Mouse (Mus musculus) layer of hippocampus, adult 2 months (tissue): ENCODE measurements around the gene Ndufv1. TPM values are rescaled to one million over a fixed set of nuclear protein-coding genes. Genes with fewer than 3 reads are reported as not detected.
"Not testable (repeated sequence)": the region's sequence is repeated elsewhere in the genome, so short reads cannot be mapped to it uniquely, and the experiment has no call there.

Source experiments
- DNase-seq, 2 experiments: peaks; one replicate each; pipeline ENCODE4 v3.0.0; 2022; ENCODE audit warnings: low spot score in 2 of 2
- H3K27ac ChIP-seq: fragments of 200-600 bp; 2 replicates; pipeline ENCODE4 v1.8.1; 2022
- H3K4me3 ChIP-seq: fragments of 200-600 bp; 2 replicates; pipeline ENCODE4 v1.8.1; 2022; ENCODE audit warnings: mild to moderate bottlenecking
- CTCF ChIP-seq: fragments of 200-600 bp; conservative IDR thresholded peaks from 2 replicates; pipeline ENCODE4 v1.8.1; 2022; ENCODE audit warnings: antibody characterized with exemption, mild to moderate bottlenecking, moderate library complexity
- total RNA-seq, 2 experiments: library from RNA; stranded (reverse); gene quantifications; 2 replicates each; pipeline ENCODE4 v1.2.3; 2021

Gene Ndufv1
- total RNA-seq, 2 experiments from 2014 or later, result 240 to 245 TPM

DNA sequence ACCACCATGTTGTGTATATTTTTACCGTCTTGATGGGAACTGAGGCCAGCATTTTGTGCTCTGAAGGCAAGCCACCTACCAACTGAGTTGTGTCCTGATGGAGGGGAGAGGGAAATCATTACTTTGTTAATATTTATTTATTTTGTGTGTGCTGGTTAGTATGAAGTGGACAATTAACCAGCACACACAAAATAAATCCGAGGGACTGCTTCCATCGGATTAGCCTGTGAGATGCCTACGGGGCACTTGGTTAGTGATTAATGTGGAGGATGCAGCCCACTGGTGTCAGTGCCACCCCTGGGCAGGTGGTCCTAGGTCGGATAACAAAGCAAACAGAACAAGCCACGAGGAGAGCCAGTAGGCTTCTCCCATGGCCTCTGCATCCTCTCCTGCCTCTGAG, 17.7 kb downstream of the Ndufv1 start:
- no peak for DNase-seq
- Histone ChIP-seq H3K27ac (no peak overlapping the region), H3K4me3 (no peak overlapping the region)
- no peak for TF ChIP-seq CTCF

DNA sequence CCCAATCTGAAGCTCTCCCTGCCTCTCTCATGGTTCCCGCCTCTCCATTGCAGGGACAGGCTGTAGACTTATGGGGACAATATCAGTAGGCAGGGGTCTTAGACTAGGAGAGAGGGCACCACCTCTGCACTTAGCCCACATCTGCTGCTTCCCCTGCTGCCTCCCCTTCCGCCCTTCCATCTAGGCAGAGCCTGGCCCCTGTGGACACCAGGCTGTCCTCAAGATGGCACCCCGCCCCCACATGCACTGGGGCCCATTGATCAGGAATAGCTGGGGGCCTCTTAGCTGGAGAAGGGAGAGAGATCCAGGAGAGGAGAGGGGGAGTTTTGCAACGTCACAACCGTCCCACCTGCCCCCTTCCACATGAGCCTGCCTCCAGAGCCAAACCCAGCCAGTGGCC, 20.2 kb downstream of the Ndufv1 start, which contains the start of gene Tbx10:
Tbx10 (plus strand) TSS at position 337 of the 400 bp plus-strand sequence.
- no peak for DNase-seq
- Histone ChIP-seq H3K4me3 (no peak within 1 kb of the TSS), H3K27ac (no peak within 1 kb of the TSS)
- no peak for TF ChIP-seq CTCF

DNA sequence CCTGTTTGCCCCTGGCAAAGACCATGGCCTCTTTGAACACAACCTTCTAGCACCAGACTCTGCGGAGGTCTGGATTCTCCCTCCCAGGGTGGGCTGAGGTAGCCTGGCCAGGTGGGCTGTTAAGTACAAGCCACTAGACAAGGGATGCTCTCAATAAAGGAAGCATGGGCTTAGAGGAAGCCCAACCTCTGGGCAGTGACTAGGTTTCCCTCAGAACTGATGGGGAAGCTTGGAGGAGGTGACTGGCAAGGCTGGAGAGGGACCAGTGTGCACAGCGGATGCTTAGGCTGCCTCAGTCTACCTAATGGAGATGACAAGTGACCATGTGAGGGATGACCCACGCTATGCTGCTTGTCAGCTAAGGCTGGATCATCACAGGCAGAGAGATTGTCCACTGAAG, 20.6 kb downstream of the Ndufv1 start:
- no peak for DNase-seq
- no peak overlapping the region for H3K4me3 ChIP-seq
- TF ChIP-seq CTCF, result no peak
- H3K27ac ChIP-seq, result no peak overlapping the region

DNA sequence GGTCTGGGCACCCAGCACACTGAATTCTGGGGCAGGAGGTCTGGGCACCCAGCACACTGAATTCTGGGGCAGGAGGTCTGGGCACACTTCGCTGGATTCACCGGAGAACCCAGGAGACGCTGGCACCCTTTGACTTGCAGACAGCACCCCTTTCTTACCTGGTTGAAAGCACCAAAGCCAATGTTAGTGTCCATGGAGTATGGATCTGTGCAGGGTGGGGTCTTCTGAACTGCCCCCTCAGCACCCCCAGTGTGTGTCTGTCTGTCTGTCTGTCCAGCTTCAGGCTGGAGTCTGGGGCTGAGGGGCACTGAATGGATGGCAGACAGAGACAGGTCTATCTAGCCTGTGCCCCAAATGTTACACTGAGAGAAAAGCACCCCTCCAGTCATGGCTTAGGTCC, 21.0 kb downstream of the Ndufv1 start:
- Histone ChIP-seq H3K4me3 (no peak overlapping the region), H3K27ac (no peak overlapping the region)
- TF ChIP-seq CTCF, result no peak
- no peak for DNase-seq

DNA sequence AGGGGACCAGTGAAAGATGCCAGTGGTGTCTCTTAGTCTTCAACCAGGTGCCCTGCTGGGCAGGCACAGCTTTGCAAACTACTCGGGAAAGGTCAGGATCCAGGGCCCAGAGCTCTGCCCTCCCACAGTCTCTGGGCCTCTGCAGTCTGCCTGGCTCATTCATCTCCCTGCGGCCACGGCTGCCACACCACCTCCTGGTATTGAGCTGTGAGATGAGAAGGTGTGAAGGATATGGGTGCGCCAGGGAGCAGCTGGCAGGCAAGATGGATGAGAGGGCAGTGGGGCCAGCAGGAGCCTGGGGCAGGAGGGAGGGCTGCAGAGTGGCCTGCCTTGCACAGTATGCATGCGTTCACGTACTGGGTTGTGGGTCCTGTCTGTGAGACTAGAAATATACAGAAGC, 21.8 kb downstream of the Ndufv1 start:
- H3K4me3 ChIP-seq, result no peak overlapping the region
- no peak for TF ChIP-seq CTCF

DNA sequence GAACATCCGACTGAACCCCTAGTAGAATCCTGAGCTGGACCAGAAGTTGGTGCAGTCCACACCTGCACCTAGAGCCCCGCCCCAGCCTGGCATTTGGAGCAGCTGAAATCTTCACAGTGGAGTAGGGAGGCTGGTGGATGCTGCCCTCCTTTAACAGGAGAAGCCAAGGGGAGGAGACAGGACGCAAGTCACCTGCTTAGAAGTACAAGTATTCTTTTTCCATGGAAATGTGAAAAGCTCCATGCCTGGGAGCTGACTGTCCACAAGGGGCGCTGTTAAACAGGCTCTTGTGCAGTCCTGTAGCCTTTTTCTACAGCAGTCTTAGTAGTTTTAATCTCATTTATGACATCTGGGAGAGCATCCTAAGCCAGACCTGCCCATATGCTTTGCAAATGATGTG, 23.9 kb downstream of the Ndufv1 start:
- Histone ChIP-seq H3K4me3 (no peak overlapping the region), H3K27ac (no peak overlapping the region)
- peak; percentile 45 for TF ChIP-seq CTCF
- no peak for DNase-seq

More for the DNA sequence above, 21.8 kb downstream of the Ndufv1 start:
- no peak for DNase-seq
- no peak overlapping the region for H3K27ac ChIP-seq

DNA sequence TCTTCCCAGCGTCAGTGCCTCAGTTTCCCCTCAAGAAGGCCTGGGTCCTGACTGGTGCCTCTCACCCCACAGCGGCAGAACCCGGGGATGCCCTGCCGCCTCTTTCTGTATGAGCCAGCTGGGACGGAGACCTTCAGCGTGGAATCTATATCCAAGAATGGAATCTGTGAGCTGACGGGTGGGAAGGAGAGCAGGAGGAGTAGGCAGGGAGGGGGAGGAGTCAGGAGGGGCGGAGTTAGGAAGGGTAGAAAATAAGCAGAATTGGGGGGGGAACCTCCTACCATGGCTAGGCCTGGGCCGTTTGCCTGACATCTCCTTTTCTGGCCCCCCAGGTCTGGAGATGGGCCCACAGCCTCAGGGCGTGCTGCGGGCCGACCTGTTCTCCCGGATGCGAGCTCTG, 24.5 kb downstream of the Ndufv1 start:
- no peak for DNase-seq
- Histone ChIP-seq H3K27ac (no peak overlapping the region), H3K4me3 (no peak overlapping the region)
- no peak for TF ChIP-seq CTCF

DNA sequence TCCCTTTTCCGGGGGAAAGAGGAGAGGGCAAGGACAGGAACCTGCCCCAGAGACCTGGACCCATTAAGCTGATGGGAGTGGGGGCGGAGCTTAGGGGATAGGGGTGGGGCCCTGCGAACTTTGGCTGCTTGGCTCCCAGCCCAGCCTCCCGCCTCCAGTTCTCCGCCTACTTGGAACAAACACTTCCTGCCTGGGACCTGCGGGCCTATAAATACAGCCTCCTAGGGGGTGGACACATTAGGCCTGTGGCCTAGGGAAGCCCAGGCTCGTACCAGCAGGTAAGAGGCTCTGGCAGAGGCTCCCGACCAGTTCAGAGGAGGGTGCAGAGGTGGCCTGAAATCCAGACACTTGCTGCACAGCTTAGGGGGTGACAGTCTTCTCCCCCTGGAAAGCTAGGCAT, 26.3 kb downstream of the Ndufv1 start, which contains the start of gene Acy3:
Acy3 (plus strand) TSS at position 237 of the 400 bp plus-strand sequence.
- Histone ChIP-seq H3K4me3 (no peak within 1 kb of the TSS), H3K27ac (peak within 1 kb of the TSS; percentile 67; the same call in 1 of the 2 replicates)
- peak; percentile 40 to 52 for DNase-seq
- TF ChIP-seq CTCF, result no peak

DNA sequence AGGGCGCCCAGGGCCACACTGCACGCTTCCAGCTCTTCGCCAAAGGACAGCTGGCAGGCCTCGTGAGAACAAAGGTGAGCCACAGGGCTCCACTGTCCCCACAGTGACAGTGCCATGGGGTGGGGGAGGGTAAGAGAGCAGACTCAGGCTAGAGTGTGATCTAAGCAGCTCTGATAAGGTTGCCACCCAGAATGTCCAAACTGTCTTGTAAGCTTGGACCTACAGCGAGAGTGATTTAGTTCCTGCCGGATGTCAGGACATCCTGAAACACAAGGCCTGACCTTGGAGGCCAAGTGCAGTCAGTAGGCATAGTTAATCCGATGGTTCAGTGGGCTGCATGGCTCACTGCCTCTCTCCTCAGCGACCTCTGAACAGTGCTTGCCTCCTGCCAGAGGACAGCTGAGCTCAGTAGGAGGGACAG, 27.3 kb downstream of the Ndufv1 start:
- DNase-seq, result no peak
- TF ChIP-seq CTCF, result no peak
- Histone ChIP-seq H3K27ac (no peak overlapping the region), H3K4me3 (no peak overlapping the region)

DNA sequence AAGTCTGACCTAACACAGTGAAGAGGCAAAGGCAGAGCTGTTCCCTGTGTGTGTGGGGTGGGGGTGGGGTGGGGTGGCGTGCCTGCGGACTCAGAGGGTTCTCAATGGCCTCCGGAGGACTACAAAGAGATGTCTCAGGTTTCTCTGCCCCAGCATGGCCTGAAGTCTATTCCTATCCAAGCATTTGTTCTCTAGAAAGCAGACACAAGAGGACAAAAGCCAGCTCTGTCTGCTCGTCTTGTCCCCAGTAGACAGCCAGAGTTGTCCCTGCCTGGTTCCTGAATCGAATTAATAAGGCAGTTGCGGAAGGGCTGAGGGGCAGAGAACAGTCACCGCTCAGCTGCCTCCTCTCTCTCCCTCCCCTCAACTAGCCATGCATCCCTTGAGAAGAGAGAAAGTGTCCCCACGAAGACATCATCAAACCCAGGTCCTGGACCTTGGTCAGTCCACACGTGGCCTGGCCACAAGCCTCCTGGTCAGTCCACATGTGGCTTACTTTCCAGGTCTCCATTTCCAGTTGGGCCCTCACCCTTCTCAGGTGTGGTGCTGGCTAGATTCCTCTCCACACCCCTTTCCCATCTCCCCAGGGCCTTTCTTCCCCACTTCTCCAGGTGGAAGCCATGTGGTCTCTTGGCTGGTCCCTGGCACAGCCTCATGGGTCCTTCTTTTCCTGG, 28.9 kb downstream of the Ndufv1 start:
- DNase-seq, result no peak
- no peak overlapping the region for H3K4me3 ChIP-seq
- TF ChIP-seq CTCF, result no peak
- peak overlapping the region; percentile 48 for H3K27ac ChIP-seq

DNA sequence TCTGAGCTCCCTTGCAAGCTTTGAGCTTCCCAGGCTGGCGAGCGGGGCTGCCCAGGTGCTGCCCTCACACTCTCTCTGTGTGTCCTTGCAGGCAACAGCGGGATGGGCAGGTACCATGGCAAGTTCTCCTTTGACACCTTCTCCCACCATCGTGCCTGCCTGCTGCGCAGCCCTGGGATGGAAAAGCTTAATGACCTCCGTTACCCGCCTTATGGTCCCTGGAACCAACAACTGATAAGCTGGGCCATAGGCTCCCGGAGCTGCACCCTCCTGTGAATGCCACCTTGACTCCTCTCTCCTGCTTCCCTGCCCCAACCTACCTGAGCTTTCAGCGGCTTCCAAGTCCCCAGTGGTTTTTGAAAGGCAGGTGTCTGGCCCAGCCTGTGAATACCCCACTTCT, 31.7 kb downstream of the Ndufv1 start:
- no peak for TF ChIP-seq CTCF
- H3K27ac ChIP-seq, result no peak overlapping the region
- no peak for DNase-seq
- no peak overlapping the region for H3K4me3 ChIP-seq

DNA sequence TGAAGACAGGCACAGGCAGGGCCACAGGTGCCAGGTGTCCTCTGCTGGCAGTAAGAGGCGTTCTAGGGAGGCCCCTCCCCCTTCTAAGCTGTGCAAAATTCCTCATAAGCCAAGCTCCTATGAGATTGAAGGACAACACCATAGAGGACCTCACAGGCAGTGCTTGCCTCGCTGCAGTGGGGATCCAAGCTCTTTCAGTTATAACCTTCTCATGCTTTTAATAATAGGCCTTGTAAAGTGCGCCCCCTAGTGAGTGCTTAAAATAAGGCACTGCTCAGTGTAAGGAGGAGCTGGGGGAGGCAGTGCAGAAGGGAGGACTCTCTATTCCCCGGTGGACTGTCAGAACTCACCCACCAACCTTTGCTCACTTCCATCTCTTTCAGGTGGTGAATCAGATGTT, 32.3 kb downstream of the Ndufv1 start:
- Histone ChIP-seq H3K4me3 (no peak overlapping the region), H3K27ac (peak overlapping the region; percentile 41; the same call in 1 of the 2 replicates)
- TF ChIP-seq CTCF, result peak; percentile 95
- peak; percentile 81 to 89 for DNase-seq

DNA sequence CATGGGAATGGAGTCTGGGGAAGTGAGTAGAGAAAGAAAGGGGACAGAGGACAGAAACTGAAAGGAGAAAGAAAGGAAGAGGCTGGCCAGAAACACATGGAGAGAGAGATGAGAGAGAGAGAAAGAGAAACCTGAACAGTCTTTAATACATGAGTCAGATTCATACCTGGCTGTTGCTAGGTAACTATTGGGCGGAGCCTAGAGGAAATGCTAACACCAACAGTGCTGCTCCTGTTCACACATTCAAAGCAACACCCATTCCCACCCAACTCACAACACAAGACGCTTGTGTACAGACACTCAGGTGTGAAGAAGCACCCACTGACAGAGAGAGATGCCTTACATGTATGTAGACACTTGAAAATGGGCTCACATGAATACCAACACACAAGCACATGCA, 36.7 kb downstream of the Ndufv1 start:
- no peak overlapping the region for H3K4me3 ChIP-seq
- no peak for DNase-seq
- no peak overlapping the region for H3K27ac ChIP-seq
- no peak for TF ChIP-seq CTCF

DNA sequence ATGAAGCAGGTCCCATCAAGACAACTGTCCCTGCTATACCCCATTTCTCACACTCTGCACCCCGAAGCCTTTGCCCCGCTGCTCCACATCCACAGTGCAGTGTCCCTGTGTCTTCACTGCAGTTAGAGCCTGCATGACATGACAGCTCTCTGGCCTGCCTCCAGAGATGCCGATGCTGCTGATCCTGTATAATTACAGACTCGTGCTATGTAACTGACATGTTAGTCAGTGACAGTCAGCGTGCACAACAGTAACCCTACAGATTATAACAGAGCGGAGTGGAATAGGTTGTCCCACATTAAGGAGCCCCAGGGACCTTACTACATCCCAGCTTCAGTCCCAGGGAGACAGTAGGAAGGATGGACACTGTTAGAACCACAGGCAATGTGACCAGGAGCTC, 38.0 kb downstream of the Ndufv1 start:
- DNase-seq, H3K4me3 ChIP-seq, H3K27ac ChIP-seq: not testable (repeated sequence)
